Mouse (Mus musculus): ENCODE data around the gene Zdhhc12. TPM values are rescaled to one million over a fixed set of nuclear protein-coding genes. Genes with fewer than 3 reads are reported as not detected.

Gene Zdhhc12
- total RNA-seq, 2 experiments from 2014 or later, result 17.5 to 18.5 TPM

DNA sequence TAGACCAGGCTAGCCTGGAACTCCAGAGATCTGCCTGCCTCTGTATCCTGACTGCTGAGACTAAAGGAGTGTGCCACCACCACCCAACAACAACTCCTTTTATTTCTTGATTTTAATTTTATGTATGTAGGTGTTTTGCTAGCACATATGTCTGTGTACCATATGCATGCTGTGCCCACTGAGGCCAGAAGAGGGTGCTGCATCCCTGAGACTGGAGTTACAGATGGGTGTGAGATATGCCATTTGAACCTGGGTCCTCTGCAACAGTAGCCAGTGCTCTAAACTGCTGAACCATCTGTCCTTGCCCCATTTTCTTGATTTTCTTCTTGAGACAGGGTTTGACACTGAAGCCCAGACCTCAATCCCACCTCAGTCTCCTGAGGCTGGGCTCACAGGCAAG, 12.9 kb upstream of the Zdhhc12 start:
- no peak for DNase-seq (ENCODE audit: low spot score in 2 of 2)

DNA sequence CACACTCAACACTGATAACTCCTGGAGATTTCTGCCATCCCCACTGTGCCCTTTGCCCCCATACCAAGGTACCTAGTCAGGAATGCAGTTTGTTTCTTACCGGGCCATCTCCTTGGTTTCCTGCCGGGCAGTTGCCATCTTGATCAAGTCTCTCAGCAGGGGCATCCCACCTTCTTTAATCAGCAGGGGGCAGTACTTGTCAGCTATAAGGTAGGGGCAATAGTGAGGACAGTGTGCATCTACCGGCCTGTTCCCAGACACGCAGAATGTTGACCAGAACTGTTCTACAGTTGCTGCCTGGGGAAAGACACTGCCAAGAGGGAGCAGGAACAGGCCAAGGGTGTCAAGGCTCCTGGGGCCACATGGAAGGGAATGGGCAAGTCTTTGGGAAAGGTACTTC, 6.8 kb upstream of the Zdhhc12 start:
- no peak for DNase-seq (ENCODE audit: low spot score in 2 of 2)

DNA sequence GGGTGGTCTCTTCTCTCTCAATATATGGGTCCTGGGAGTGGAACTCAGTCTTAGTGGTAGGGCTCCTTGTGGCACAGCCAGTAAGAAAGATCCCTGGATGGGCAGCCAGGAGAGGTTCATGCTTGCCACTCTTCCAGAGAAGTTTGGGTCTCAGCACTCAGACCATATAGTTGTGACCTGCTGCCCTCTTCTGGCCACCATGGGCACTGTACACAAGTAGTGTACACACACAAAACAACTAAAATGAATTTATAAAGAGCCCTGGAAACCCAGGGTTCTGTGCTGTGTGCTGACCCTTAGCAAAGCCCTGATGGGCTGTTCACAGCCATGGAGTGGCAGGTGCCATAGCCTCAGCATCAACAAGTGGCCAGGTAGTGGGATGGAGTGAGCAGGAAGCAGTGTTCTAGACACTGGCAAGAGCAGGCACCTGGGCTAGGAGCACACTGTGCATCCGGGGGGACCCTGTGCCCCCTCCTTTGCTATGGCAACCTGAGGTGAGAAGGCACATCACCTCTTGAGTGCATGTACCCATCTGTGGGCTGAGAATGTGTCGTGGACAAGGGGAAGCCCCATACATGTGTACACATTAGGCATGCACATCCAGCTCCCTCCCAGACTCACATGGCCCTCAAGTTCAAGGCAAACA, 2.6 kb upstream of the Zdhhc12 start:
- peak in 1 of 2 experiments; percentile 24 for DNase-seq (ENCODE audit: low spot score in 2 of 2)

DNA sequence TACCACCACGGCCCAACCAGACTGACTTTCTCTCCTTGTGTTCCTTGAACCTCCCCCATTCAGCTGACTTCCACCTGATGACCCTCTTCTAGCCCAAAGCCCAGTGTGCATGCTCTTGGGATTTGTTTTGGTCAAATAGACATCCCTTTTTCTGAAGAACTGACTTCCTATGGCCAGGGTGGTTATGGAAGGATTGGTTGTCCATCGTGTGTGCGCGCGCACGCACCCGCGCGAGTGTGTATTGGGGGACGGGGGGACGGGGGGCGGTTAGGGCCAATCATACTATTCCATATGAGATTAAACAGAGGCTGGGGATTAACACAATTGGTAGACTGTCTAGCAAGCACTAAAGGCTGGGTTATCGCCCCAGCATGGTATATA, 750 bp upstream of the Zdhhc12 start:
- no peak for DNase-seq (ENCODE audit: low spot score in 2 of 2)

DNA sequence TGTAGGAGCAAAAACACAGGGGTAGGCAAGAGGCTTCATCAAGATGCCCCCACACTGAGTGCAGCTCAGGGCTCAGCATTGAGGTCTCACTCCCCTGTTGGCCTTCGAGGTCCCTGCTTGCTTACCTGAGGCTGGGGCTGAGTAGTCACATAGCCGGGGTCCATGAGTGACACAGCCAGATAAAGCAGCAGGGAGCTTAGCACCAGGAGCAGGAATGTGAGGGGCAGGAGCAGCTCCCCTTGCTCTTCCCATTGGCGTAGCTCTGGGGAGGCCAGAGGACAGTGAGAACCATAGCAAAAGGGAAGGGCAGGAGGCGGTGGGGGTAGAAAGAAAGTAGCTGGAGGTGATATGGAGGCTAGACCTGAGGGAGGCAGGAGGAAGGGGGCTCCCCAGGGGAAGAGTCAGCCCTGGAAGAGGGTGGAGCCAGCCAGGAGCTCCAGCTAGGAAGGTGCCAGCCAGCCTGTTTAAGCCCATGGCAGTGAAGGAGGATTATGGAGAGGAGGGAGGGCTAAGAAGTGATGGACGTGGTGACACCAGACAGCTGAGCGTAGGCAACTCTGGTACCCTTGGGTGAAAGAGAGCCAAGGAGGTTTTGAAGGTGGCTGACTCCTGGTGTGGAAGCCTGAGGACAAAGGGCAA, 1.0 kb downstream of the Zdhhc12 start:
- DNase-seq (ENCODE audit: low spot score in 2 of 2), result no peak

DNA sequence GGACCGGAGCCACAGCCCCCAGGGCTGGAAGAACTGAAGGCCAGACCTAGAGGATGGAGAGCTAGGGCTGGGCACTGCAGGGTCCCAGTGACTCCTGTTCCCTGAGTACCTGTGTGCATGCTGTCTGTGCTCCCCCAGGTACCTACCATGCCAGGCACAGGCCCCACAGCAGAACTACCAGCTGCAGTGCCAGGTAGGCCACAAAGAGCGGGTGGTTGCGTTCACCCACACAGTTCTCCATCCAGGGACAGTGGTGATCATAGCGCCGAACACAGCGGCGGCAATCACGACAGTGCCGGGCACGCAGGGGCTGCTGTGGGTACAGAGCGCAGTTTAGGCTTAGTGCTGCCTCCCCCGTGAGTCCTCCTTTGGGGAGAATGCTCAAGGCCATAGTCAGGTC, 1.9 kb downstream of the Zdhhc12 start:
- DNase-seq (ENCODE audit: low spot score in 2 of 2), result no peak

DNA sequence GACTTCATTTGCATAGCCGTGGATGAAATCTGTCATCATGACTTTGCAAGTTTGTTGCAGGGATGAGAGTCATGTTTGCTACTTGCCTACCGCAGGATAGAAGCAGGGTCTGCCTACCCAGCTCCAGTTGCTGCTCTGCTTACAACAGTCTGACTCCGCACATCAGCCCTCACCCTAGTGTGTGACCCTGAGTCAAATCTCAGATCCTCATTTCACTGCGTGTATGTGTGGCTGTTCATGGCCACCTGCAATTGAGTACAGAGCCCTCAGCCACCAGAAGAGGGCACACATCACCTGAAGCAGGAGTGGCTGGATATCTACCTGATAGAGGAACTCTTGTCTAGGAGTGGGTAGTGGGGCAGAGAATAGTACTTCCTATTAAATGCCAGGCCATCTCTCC, 6.1 kb downstream of the Zdhhc12 start:
- no peak for DNase-seq (ENCODE audit: low spot score in 2 of 2)

DNA sequence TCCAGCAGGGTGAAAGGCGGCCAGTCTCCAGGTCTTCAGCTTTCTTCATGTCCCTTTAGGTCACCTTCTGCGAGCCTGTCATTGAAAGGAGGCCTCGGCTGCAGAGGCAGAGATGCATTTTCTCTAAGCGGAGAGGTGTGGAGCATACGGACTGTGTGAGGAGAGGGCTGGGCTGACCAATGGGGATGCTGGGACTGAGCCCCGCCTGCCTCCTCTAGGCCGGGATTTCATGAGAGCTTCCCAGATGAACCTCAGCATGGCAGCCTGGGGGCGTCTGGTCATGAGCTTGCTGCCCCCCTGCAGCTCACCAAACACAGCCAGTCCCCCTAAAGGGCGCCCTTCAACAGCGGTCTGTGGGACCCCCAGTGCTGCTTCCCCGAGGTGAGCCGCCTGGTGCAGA, 8.8 kb downstream of the Zdhhc12 start:
- no peak for DNase-seq (ENCODE audit: low spot score in 2 of 2)

DNA sequence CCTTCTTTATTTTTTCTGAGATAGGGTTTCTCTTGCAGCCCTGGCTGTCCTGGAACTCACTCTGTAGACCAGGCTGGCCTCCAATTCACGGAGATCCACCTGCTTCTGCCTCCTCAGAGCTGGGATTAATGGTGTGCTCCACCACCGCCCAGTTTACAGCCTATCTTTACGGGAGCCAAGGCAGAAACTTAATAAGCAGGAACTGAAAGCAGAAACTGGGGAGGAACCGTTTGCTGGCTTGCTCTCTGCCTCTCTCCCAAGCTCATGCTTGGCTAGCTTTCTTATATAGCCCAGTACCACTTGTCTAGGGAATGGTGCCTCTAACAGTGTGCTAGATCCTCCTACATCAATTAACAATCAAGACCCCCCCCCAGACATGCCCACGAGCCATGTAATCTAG, 9.3 kb downstream of the Zdhhc12 start:
- no peak for DNase-seq (ENCODE audit: low spot score in 2 of 2)

DNA sequence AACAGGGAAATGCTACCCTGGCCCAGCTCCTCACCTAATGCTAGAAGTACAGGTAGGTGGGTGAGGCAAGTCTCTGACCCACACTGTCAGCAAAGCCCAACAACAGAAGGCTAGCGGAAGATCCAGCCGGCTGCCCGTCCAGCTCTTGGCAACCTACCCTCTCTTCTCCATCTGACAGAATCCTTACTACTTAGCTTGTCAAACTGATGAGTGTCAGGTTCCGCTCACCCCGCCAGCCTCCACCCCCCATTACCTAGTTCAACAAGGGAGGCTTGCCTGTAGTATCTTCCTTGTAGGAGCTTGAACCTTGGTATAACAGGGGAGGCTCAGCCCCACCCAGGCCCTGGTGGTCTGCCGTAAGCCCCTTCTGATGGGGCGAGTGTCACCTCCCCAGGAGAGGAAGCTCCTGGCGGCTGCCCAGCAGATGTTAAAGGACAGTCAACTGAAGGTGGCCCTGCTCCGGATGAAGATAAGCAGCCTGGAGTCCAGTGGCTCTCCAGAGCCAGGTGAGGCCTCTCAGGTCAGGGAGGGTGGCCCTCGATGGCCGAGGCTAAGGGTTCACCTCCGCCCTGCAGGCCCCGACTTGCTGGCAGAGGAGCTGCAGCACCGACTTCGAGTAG, 13.2 kb downstream of the Zdhhc12 start:
- no peak for DNase-seq (ENCODE audit: low spot score in 2 of 2)

DNA sequence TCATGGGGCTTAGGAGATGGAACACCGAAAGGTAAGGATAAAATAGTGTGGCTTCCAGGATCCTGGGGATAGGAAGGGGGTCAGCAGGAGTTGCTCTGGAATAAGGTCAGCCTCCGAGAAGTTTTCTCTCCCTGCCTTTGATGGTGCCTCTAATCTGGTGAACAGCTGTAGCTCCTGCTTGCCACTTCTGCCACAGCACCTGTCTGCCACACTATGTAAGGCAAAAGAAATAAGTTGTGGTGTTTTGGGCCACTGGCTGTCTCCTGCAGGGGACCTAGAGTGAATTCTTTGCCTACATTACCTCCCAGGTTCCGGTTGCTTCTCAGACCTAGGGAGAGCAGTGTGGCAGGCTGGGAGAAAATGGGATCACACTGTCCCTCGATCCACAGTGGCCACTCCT, 14.7 kb downstream of the Zdhhc12 start:
- DNase-seq (ENCODE audit: low spot score in 2 of 2), result no peak

DNA sequence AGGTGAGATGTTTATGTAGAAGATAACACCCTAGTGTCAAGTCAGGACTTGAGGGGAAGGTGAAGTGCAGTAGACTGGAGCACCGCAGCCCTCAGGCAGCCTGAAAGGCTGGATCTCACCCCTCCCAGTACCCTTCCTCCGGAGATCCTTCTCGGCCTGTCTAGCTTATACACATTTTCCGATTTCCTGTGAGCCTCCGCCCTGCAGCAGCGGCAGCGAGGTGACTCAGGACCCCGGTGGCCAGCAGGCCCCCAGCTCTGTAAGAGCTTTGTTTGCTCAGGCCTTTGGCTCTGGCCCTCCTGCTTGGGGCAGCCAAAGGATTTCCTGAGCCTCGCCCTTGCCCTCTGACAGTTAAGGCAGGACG, 15.1 kb downstream of the Zdhhc12 start:
- DNase-seq (ENCODE audit: low spot score in 2 of 2), result no peak

DNA sequence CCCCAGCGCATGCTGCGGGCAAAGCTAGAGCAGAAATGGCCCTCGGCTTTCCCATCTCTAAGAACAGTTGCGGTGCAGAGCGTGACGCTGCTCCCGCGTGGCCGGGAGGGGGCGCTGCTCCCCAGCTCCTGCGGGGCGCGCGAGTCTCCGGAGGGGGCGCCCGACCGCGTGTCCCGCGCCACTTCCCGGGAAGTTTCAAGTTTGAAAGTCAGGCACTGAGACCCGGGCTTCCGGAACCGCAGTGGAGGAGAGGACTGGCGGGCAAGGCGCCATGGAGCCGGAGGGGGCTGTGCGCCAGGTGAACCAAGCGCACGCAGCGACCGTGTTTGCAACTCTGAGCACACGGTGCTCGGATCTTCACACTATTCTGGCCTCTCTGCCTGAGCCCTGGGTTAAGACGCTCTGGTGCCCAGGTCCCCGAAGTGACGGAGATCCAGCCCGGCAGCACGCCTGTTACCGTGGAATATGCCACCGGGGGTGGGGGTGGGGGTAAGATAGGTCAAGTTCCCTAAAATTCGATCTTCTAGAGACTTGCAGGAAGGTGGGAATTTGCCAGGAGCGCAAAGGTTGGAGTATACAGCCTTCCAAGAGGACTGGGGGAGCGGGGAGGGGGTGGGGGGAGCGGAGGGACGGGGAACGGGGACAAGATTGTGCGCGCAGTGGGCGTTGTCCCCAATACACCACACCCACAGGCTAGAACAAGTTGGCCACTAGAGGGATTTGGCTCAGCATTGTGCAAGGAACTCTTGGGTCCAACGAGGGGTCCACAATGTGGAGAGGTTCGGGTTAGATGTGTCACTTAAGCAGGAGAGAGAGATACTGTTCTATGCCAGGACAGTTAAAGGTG, 15.7 kb downstream of the Zdhhc12 start, which contains the start of gene Pkn3:
Pkn3 (plus strand) TSS at position 183 of the 847 bp plus-strand sequence.
- DNase-seq (ENCODE audit: low spot score in 2 of 2), result peak; percentile 71 to 88

DNA sequence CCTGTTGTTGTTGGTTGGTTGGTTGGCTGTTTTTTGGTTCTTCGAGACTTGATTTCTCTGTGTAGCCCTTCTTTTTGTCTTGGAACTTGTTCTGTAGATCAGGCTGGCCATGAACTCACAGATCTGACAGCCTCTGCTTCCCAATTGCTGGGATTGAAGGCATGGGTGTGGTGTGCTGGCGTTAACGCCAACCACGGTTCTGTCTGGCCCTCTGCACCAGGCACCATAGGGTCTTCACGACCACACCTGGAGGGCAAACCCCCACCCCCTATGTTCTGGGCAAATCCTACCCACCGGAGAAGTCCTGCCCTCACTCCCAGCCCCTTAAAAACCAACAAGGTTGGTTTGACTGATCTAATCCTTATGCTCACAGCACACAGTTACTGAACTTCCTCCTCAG, 16.5 kb downstream of the Zdhhc12 start:
- no peak for DNase-seq (ENCODE audit: low spot score in 2 of 2)

DNA sequence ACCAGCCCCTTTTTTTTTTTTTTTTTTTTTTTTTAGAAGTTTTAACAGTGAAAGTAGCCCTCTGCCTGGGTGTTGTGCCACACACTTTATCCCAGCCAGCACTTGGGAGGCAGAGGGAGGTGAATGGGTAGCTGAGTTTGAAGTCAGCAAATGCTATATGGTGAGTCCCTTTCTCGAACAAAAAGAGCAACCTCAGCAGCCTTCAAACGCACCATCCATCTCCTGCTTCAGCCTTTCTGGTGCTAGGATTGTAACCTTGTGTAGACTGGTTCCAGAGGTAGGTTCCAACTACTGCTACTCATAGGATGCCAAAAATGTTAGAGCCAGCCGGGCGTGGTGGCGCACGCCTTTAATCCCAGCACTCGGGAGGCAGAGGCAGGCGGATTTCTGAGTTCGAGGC, 17.0 kb downstream of the Zdhhc12 start:
- no peak for DNase-seq (ENCODE audit: low spot score in 2 of 2)

DNA sequence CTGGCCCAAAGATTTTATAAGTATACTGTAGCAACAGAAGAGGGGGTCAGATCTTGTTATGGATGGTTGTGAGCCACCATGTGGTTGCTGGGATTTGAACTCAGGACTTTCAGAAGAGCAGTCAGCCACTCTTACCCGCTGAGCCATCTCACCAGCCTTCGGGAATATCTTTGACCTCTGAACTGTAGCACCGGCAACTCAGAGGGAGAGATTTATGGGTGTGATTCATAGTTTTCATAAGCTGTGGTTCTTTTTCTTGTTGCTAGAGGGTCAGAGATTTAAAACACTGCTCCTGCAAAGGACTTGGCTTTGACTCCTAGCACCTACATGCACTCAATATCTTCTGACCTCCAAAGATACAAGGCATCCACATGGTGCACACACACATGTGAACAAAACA, 17.8 kb downstream of the Zdhhc12 start:
- no peak for DNase-seq (ENCODE audit: low spot score in 2 of 2)

DNA sequence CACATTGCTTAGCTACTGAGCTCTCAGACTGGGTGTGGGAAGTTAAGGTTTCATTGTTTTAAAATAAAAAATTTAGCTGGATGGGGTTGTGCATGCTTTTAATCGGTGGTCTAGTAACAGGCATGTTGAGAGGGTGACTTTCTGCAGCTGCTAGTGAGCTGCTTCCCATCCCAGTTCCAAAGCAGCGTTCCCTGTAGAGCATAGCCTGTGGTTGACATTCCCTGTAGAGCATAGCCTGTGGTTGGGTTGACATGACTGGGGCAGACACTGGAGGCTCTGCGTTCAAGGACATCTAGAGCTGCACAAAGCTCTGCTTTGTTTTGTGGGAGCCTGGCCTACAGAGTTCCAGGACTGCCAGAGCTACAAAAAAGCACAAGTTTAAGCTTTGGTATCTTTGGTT, 20.2 kb downstream of the Zdhhc12 start:
- DNase-seq (ENCODE audit: low spot score in 2 of 2), result no peak

DNA sequence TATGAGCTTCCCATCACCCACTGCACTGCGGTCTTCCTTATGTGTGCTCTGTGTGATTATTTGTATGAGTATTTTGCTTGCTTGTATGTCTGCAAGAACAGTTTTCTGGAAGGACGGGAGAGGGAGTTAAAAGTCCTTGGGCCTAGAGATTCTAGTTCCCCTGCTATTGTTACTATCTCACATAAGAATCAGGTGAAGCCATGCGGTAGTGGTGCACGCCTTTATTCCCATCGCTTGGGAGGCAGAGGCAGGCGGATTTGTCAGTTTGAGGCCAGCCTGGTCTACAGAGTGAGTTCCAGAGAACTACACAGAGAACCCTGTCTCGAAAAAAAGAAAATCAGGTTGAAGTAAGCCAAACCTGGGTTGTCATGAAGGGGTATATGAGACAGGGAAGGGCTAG, 20.6 kb downstream of the Zdhhc12 start:
- DNase-seq (ENCODE audit: low spot score in 2 of 2), result no peak

DNA sequence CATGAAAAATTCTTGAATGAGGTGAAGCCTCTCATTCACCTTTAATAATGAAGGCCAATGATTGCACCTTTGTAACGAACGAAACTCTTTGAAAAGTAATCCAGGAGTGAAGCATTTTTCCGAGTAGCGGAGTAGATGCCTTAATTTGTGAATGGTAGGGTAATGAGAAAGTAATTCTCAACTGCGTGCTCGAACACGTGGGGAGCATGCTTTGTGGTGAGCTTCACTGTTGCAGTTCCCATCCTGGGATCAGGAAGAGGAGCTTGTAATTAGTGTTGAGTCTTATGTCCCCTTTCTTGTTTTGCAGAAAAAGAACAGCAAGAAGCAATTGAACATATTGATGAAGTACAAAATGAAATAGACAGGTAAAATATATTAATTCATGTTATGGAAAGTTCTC, 25.5 kb downstream of the Zdhhc12 start:
- no peak for DNase-seq (ENCODE audit: low spot score in 2 of 2)

DNA sequence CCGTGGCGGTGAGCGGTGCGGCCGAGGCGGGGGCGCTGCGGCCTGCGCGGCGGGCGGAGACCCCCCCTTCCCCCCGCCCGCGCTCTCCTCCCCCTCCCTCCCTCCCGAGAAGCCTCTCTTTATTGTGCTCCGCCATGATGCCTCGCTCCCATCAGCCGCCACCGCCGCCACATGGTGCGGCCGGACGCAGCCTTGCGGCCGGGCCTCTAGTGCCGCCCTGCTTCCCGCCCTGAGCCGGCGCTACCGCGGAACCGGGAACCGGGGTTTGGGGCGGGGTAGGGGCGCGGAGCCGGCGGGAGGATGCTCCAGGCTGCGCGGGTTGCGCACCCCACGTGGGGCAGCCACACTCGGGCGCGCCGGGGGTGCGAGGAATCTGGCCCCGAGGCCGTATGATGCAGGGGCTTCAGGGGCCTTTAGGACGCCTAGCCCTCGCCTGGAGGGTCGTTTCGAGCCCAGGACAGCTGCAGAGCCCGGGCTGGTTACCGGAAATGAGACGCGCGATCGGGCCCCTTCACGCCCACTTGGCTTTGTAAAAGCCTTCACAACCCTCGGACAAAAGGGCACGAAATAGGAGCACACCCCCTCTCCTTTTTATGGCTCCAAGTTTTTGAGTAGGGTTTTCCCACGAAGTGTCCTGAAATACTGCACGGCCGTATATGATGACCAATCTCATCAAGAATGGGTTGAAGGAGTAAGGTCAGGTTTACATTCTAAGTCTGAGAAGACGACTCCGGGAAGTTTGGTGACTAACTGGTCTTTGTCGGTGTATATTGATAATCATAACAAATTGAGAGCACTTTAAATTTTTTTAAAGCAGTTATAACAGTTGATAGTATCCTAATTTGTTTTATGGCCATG, 26.2 kb downstream of the Zdhhc12 start:
- DNase-seq (ENCODE audit: low spot score in 2 of 2), result no peak

Data from adrenal gland, postnatal 4 days (tissue).